Mouse (Mus musculus) brain, embryonic 14.5 days (tissue): ENCODE data around the gene Myh14.

ENCODE experiments used
- CTCF ChIP-seq: fragments of 200-500 bp; IDR thresholded peaks from 2 replicates; pipeline ENCODE4 v1.5.1; 2012; ENCODE audit warnings: inconsistent platforms, mild to moderate bottlenecking, moderate library complexity, borderline replicate concordance; ENCODE audit not compliant: insufficient read depth, insufficient read length; ENCODE audit errors: extremely low read depth
- POLR2A ChIP-seq: fragments of 200-500 bp; IDR thresholded peaks from 2 replicates; pipeline ENCODE4 v1.6.1; 2012; ENCODE audit warnings: mild to moderate bottlenecking, inconsistent platforms, borderline replicate concordance; ENCODE audit not compliant: poor library complexity, insufficient read depth, insufficient read length, severe bottlenecking; ENCODE audit errors: extremely low read depth

GRCm38 (mm10) chr7:44594291-44594690, 76.4 kb downstream of the Myh14 start:
- no peak for TF ChIP-seq POLR2A
- no peak for TF ChIP-seq CTCF
